Mouse (Mus musculus) embryonic facial prominence, embryonic 15.5 days (tissue): ENCODE data around the gene Tigd4. TPM values are rescaled to one million over a fixed set of nuclear protein-coding genes. Genes with fewer than 3 reads are reported as not detected.
A peak's percentile ranks its signal among the peaks of the same experiment; 100 is the strongest.

Experiments used
- ATAC-seq: fragments of 200-750 bp; cut with Nextera tagmentation; 2 replicates; pipeline ENCODE4 v1.8.0; 2017; ENCODE audit warnings: low read depth, moderate TSS enrichment; ENCODE audit not compliant: insufficient number of reproducible peaks, low FRiP score, low TSS enrichment
- H3K27ac ChIP-seq: fragments of 300-500 bp; sonication (generic); replicated peaks from 2 replicates; pipeline ENCODE4 v1.5.1; 2015; ENCODE audit warnings: mild to moderate bottlenecking, inconsistent platforms
- H3K27me3 ChIP-seq: fragments of 300-500 bp; sonication (generic); 2 replicates; pipeline ENCODE4 v1.6.1; 2015; ENCODE audit warnings: inconsistent platforms
- H3K36me3 ChIP-seq: fragments of 300-500 bp; sonication (generic); 2 replicates; pipeline ENCODE4 v1.6.1; 2015; ENCODE audit warnings: mild to moderate bottlenecking, inconsistent platforms
- H3K4me1 ChIP-seq: fragments of 300-500 bp; sonication (generic); 2 replicates; pipeline ENCODE4 v1.6.1; 2015; ENCODE audit warnings: inconsistent platforms
- H3K4me2 ChIP-seq: fragments of 300-500 bp; sonication (generic); replicated peaks from 2 replicates; pipeline ENCODE4 v1.6.1; 2015; ENCODE audit warnings: mild to moderate bottlenecking, inconsistent platforms
- H3K4me3 ChIP-seq: fragments of 300-500 bp; sonication (generic); replicated peaks from 2 replicates; pipeline ENCODE4 v1.5.1; 2015; ENCODE audit warnings: mild to moderate bottlenecking, inconsistent platforms
- H3K9ac ChIP-seq: fragments of 300-500 bp; sonication (generic); 2 replicates; pipeline ENCODE4 v1.6.1; 2015; ENCODE audit warnings: inconsistent platforms
- H3K9me3 ChIP-seq: fragments of 300-500 bp; sonication (generic); replicated peaks from 2 replicates; pipeline ENCODE4 v1.6.1; 2016; ENCODE audit warnings: inconsistent platforms
- WGBS: fragments of 180-500 bp; shearing (Covaris S2); methylation state at CpG from one replicate; pipeline ENCODE4 v1.1.7; 2015; 5-methylcytosine and 5-hydroxymethylcytosine counted together
- polyA plus RNA-seq: library from polyadenylated mRNA; unstranded; fragments of >200 nt; fragmentation: Nextera tagmentation; extraction: Ambion mirVana; gene quantifications from 2 replicates; pipeline ENCODE4 v1.2.1, GENCODE M21; 2015

Gene Tigd4
- polyA plus RNA-seq, 1 experiment from 2014 or later: 1.5 TPM

GRCm38 (mm10) chr3:84610183-84610710 lies 16.9 kb downstream of the Tigd4 start:
- H3K4me3 ChIP-seq: no peak overlapping the region
- WGBS: 80% methylated on average over 9 of the region's 9 CpGs
- 0 out of 2 replicates have a peak, but pooled peaks cover 7% of the 10 kb centered on the region for H3K9me3 ChIP-seq
- no peaks in the 10 kb centered on the region for H3K4me1 ChIP-seq
- no peak overlapping the region for H3K9ac ChIP-seq
- no peaks in the 10 kb centered on the region for H3K27me3 ChIP-seq
- no peak; the same call in 1 of the 2 replicates for ATAC-seq
- no peaks in the 10 kb centered on the region for H3K36me3 ChIP-seq
- no peak overlapping the region for H3K4me2 ChIP-seq
- no peak overlapping the region for H3K27ac ChIP-seq

- Histone ChIP-seq H3K4me2 (no peak overlapping the region), H3K4me3 (no peak overlapping the region), H3K36me3 (no peaks in the 10 kb centered on the region), H3K27me3 (no peaks in the 10 kb centered on the region), H3K4me1 (no peaks in the 10 kb centered on the region), H3K27ac (no peak overlapping the region), H3K9ac (no peak overlapping the region), H3K9me3 (no peaks in the 10 kb centered on the region)
- ATAC-seq: no peak
- WGBS: 17% methylated on average over 5 of the region's 5 CpGs
Measured at GRCm38 (mm10) chr3:84615050-84615855, 21.9 kb downstream of the Tigd4 start.

- no peak overlapping the region for H3K27ac ChIP-seq
- no peaks in the 10 kb centered on the region for H3K36me3 ChIP-seq
- H3K4me3 ChIP-seq: no peak overlapping the region
- no peak overlapping the region for H3K9ac ChIP-seq
- ATAC-seq: no peak
- no peaks in the 10 kb centered on the region for H3K9me3 ChIP-seq
- no peaks in the 10 kb centered on the region for H3K4me1 ChIP-seq
- H3K4me2 ChIP-seq: no peak overlapping the region
- no peaks in the 10 kb centered on the region for H3K27me3 ChIP-seq
- WGBS: 36% methylated on average over 7 of the region's 7 CpGs
Measured at GRCm38 (mm10) chr3:84615856-84616225, 22.5 kb downstream of the Tigd4 start.

GRCm38 (mm10) chr3:84618627-84619026 lies 25.3 kb downstream of the Tigd4 start:
- Histone ChIP-seq H3K4me2 (no peak overlapping the region), H3K4me3 (no peak overlapping the region), H3K4me1 (no peaks in the 10 kb centered on the region), H3K36me3 (no peaks in the 10 kb centered on the region), H3K9me3 (no peaks in the 10 kb centered on the region), H3K27ac (no peak overlapping the region), H3K9ac (no peak overlapping the region), H3K27me3 (no peaks in the 10 kb centered on the region)
- ATAC-seq: no peak
- 87% methylated on average over 2 of the region's 2 CpGs for WGBS

GRCm38 (mm10) chr3:84619056-84619455 lies 25.7 kb downstream of the Tigd4 start:
- no peak for ATAC-seq
- WGBS: 90% methylated on average over 7 of the region's 7 CpGs

GRCm38 (mm10) chr3:84619725-84620124 lies 26.4 kb downstream of the Tigd4 start:
- no peak for ATAC-seq
- WGBS: 95% methylated on average over 6 of the region's 6 CpGs
- no peak overlapping the region for H3K27ac ChIP-seq
- no peak overlapping the region for H3K9ac ChIP-seq
- no peaks in the 10 kb centered on the region for H3K27me3 ChIP-seq
- H3K4me2 ChIP-seq: no peak overlapping the region
- no peaks in the 10 kb centered on the region for H3K4me1 ChIP-seq
- no peaks in the 10 kb centered on the region for H3K9me3 ChIP-seq
- H3K4me3 ChIP-seq: no peak overlapping the region
- no peaks in the 10 kb centered on the region for H3K36me3 ChIP-seq

More at GRCm38 (mm10) chr3:84619056-84619455, 25.7 kb downstream of the Tigd4 start:
- H3K4me1 ChIP-seq: no peaks in the 10 kb centered on the region
- no peaks in the 10 kb centered on the region for H3K9me3 ChIP-seq
- H3K36me3 ChIP-seq: no peaks in the 10 kb centered on the region
- H3K27ac ChIP-seq: no peak overlapping the region
- H3K4me3 ChIP-seq: no peak overlapping the region
- no peaks in the 10 kb centered on the region for H3K27me3 ChIP-seq
- H3K4me2 ChIP-seq: no peak overlapping the region
- H3K9ac ChIP-seq: no peak overlapping the region

- H3K36me3 ChIP-seq: no peaks in the 10 kb centered on the region
- H3K4me1 ChIP-seq: peaks cover 7% of the 10 kb centered on the region; the same call in 1 of the 2 replicates
- no peak overlapping the region for H3K4me3 ChIP-seq
- no peak overlapping the region for H3K4me2 ChIP-seq
- WGBS: 63% methylated on average over 3 of the region's 3 CpGs
- no peak overlapping the region for H3K9ac ChIP-seq
- no peak overlapping the region for H3K27ac ChIP-seq
- no peaks in the 10 kb centered on the region for H3K27me3 ChIP-seq
- ATAC-seq: no peak
- no peaks in the 10 kb centered on the region for H3K9me3 ChIP-seq
Measured at GRCm38 (mm10) chr3:84622026-84622425, 28.7 kb downstream of the Tigd4 start.

GRCm38 (mm10) chr3:84631586-84631985 lies 38.2 kb downstream of the Tigd4 start:
- no peak for ATAC-seq
- no peaks in the 10 kb centered on the region for H3K4me1 ChIP-seq
- H3K9me3 ChIP-seq: no peaks in the 10 kb centered on the region
- no peaks in the 10 kb centered on the region for H3K27me3 ChIP-seq
- no peak overlapping the region for H3K4me2 ChIP-seq
- WGBS: 95% methylated on average over 9 of the region's 9 CpGs
- no peaks in the 10 kb centered on the region for H3K36me3 ChIP-seq
- no peak overlapping the region for H3K27ac ChIP-seq
- no peak overlapping the region for H3K4me3 ChIP-seq
- no peak overlapping the region for H3K9ac ChIP-seq

GRCm38 (mm10) chr3:84637095-84637494 lies 43.7 kb downstream of the Tigd4 start:
- no peaks in the 10 kb centered on the region for H3K9me3 ChIP-seq
- no peak overlapping the region for H3K4me3 ChIP-seq
- no peaks in the 10 kb centered on the region for H3K27me3 ChIP-seq
- H3K4me1 ChIP-seq: peaks cover 4% of the 10 kb centered on the region; the same call in 1 of the 2 replicates
- H3K4me2 ChIP-seq: no peak overlapping the region
- no peaks in the 10 kb centered on the region for H3K36me3 ChIP-seq
- 0 out of 2 replicates have a peak overlapping the region, but pooled peaks have one; percentile 40 for H3K27ac ChIP-seq
- ATAC-seq: no peak
- no peak overlapping the region for H3K9ac ChIP-seq
- 74% methylated on average over 6 of the region's 6 CpGs for WGBS

- peaks cover 4% of the 10 kb centered on the region; the same call in 1 of the 2 replicates for H3K4me1 ChIP-seq
- no peak for ATAC-seq
- no peak overlapping the region for H3K9ac ChIP-seq
- WGBS: 42% methylated on average over 12 of the region's 12 CpGs
- no peak overlapping the region for H3K4me3 ChIP-seq
- H3K36me3 ChIP-seq: no peaks in the 10 kb centered on the region
- no peak overlapping the region for H3K4me2 ChIP-seq
- peak overlapping the region; percentile 40 for H3K27ac ChIP-seq
- no peaks in the 10 kb centered on the region for H3K27me3 ChIP-seq
- H3K9me3 ChIP-seq: no peaks in the 10 kb centered on the region
Measured at GRCm38 (mm10) chr3:84637890-84638578, 44.7 kb downstream of the Tigd4 start.

GRCm38 (mm10) chr3:84638858-84639257 lies 45.5 kb downstream of the Tigd4 start:
- ATAC-seq: no peak; the same call in 1 of the 2 replicates
- Histone ChIP-seq H3K36me3 (no peaks in the 10 kb centered on the region), H3K27ac (no peak overlapping the region), H3K4me1 (peaks cover 4% of the 10 kb centered on the region; the same call in 1 of the 2 replicates), H3K9ac (no peak overlapping the region), H3K27me3 (no peaks in the 10 kb centered on the region), H3K4me2 (no peak overlapping the region), H3K4me3 (no peak overlapping the region), H3K9me3 (no peaks in the 10 kb centered on the region)
- WGBS: 71% methylated on average over 4 of the region's 4 CpGs
